Mouse (Mus musculus) E14TG2a.4 (cell line): ENCODE results near the gene Ankrd35.

Experiments
- CTCF ChIP-seq: conservative IDR thresholded peaks from 2 replicates; pipeline ENCODE4 v1.5.1; 2014; ENCODE audit warnings: low read length
- POU5F1 ChIP-seq: IDR thresholded peaks from 2 replicates; pipeline ENCODE4 v1.6.1; 2014; ENCODE audit warnings: low read length, borderline replicate concordance

GRCm38 (mm10) chr3:96706984-96707383 lies 37.1 kb downstream of the Ankrd35 start:
- TF ChIP-seq CTCF, result no peak
- no peak for TF ChIP-seq POU5F1
